Mouse (Mus musculus): ENCODE results near the gene Ubac2. TPM values are rescaled to one million over a fixed set of nuclear protein-coding genes. Genes with fewer than 3 reads are reported as not detected.

Gene Ubac2
- total RNA-seq, 1 experiment: 41.5 TPM

GRCm38 (mm10) chr14:122068801-122069695 lies 190.6 kb downstream of the Ubac2 start:
- no peaks in the 10 kb centered on the region for H3K36me3 ChIP-seq (ENCODE audit: control insufficient read depth, insufficient read depth, low read length, poor library complexity, severe bottlenecking)
- H3K27ac ChIP-seq (ENCODE audit: insufficient read depth, low read depth, low read length, poor library complexity, severe bottlenecking): no peak overlapping the region
- TF ChIP-seq ZC3H11A (IDR thresholded peaks at IDR 0.05; ENCODE audit: borderline replicate concordance, low read depth, low read length) (no peak), ZNF384 (IDR thresholded peaks at IDR 0.05; ENCODE audit: low read depth, low read length) (no peak), CHD2 (IDR thresholded peaks at IDR 0.05; ENCODE audit: low read depth, low read length) (no peak), MAFK (IDR thresholded peaks at IDR 0.05; ENCODE audit: insufficient read depth, low read depth, low read length) (no peak), HCFC1 (IDR thresholded peaks at IDR 0.05; ENCODE audit: borderline replicate concordance, insufficient read depth, low read length) (no peak)
- no peaks in the 10 kb centered on the region for H3K9me3 ChIP-seq (ENCODE audit: control insufficient read depth, insufficient read depth, low read depth, low read length)
- in situ Hi-C loops (cut with MboI; ENCODE audit: low sequenced_read_pairs in 2 of 2, unreplicated experiment in 2 of 2): loop anchor here (10.0 to 25.0 kb wide), 2 partner anchors 204 to 818 kb away; no protein-coding TSS in a partner anchor
- DNase-seq (ENCODE audit: low read depth, low spot score): no peak
- H3K4me3 ChIP-seq (ENCODE audit: insufficient read depth in 1 of 2, low read depth in 1 of 2, low read length in 2 of 2, poor library complexity in 1 of 2, severe bottlenecking in 1 of 2): no peak overlapping the region
- no peak overlapping the region for H3K9ac ChIP-seq (ENCODE audit: insufficient read depth, low read depth, low read length, poor library complexity, severe bottlenecking)
- H3K4me1 ChIP-seq (ENCODE audit: control insufficient read depth in 2 of 2, insufficient read depth in 2 of 2, low read length in 2 of 2, poor library complexity in 1 of 2): no peaks in the 10 kb centered on the region

DNA sequence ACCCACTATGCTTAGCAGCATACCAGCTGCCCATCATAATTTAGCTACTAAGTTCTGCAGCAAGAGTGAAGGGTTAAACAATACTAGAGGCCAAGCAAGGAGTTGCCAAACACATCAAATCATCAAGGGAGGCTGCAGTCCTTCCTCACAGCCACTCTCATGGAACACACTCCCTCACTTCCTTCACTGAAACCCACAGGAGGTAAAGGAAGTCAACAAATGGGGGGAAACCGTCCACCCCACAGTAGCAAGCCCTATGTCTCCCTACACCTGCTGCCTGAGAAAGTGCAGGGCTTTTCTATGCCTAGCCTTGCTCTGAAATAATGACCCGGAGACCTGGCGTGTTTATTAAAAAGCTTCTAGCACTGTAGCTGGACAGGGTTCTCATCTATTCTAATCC lies 191.5 kb downstream of the Ubac2 start:
- in situ Hi-C loops (cut with MboI; ENCODE audit: low sequenced_read_pairs in 2 of 2, unreplicated experiment in 2 of 2): loop anchor here (10.0 to 25.0 kb wide), 2 partner anchors 205 to 817 kb away; no protein-coding TSS in a partner anchor
- Histone ChIP-seq H3K9ac (ENCODE audit: insufficient read depth, low read depth, low read length, poor library complexity, severe bottlenecking) (no peak overlapping the region), H3K9me3 (ENCODE audit: control insufficient read depth, insufficient read depth, low read depth, low read length) (no peaks in the 10 kb centered on the region), H3K4me3 (ENCODE audit: insufficient read depth in 1 of 2, low read depth in 1 of 2, low read length in 2 of 2, poor library complexity in 1 of 2, severe bottlenecking in 1 of 2) (no peak overlapping the region), H3K4me1 (ENCODE audit: control insufficient read depth in 2 of 2, insufficient read depth in 2 of 2, low read length in 2 of 2, poor library complexity in 1 of 2) (no peaks in the 10 kb centered on the region), H3K27ac (ENCODE audit: insufficient read depth, low read depth, low read length, poor library complexity, severe bottlenecking) (no peak overlapping the region), H3K36me3 (ENCODE audit: control insufficient read depth, insufficient read depth, low read length, poor library complexity, severe bottlenecking) (no peaks in the 10 kb centered on the region)
- DNase-seq (ENCODE audit: low read depth, low spot score): no peak
- TF ChIP-seq HCFC1 (IDR thresholded peaks at IDR 0.05; ENCODE audit: borderline replicate concordance, insufficient read depth, low read length) (no peak), ZC3H11A (IDR thresholded peaks at IDR 0.05; ENCODE audit: borderline replicate concordance, low read depth, low read length) (no peak), CHD2 (IDR thresholded peaks at IDR 0.05; ENCODE audit: low read depth, low read length) (no peak), MAFK (IDR thresholded peaks at IDR 0.05; ENCODE audit: insufficient read depth, low read depth, low read length) (no peak), ZNF384 (IDR thresholded peaks at IDR 0.05; ENCODE audit: low read depth, low read length) (no peak)

Other genes starting within 250 kb of the Ubac2 start
- gene Dock9, start 80.8 kb upstream of the Ubac2 start, total RNA-seq (2012; rRNA removed): 8.3 and 12.9 TPM in 2 replicates
- 0.42 and 0.49 TPM in 2 replicates for gene Gpr18, start 37.2 kb downstream of the Ubac2 start, total RNA-seq (2012; rRNA removed)
- gene Gpr183, start 86.6 kb downstream of the Ubac2 start, total RNA-seq (2012; rRNA removed): 0.32 and 0.45 TPM in 2 replicates
- gene Timm8a2, start 156.1 kb downstream of the Ubac2 start, total RNA-seq (2012; rRNA removed): 2.6 and 3.2 TPM in 2 replicates
- gene Tm9sf2, start 228.4 kb downstream of the Ubac2 start, total RNA-seq (2012; rRNA removed): 84.1 and 128 TPM in 2 replicates

Measured in ES-E14 (cell line).